Mouse (Mus musculus) heart, postnatal 14 days (tissue): ENCODE results near the gene Snx18. TPM values are rescaled to one million over a fixed set of nuclear protein-coding genes. Genes with fewer than 3 reads are reported as not detected.
A peak's percentile ranks its signal among the peaks of the same experiment; 100 is the strongest.

ENCODE experiments used
- DNase-seq, 2 experiments: peaks; one replicate each; pipeline ENCODE4 v3.0.0; 2021 to 2022
- intact Hi-C: fragments of 180-260 bp; cut with DNase I; formaldehyde crosslinking; loops from one replicate; pipeline ENCODE4 v1.15.1; 2025
- total RNA-seq, 2 experiments: library from RNA; stranded (reverse); gene quantifications; 2 replicates each; pipeline ENCODE4 v1.2.3; 2021

The Snx18 gene
- total RNA-seq, 2 experiments from 2014 or later = 28.4 to 28.7 TPM

DNA sequence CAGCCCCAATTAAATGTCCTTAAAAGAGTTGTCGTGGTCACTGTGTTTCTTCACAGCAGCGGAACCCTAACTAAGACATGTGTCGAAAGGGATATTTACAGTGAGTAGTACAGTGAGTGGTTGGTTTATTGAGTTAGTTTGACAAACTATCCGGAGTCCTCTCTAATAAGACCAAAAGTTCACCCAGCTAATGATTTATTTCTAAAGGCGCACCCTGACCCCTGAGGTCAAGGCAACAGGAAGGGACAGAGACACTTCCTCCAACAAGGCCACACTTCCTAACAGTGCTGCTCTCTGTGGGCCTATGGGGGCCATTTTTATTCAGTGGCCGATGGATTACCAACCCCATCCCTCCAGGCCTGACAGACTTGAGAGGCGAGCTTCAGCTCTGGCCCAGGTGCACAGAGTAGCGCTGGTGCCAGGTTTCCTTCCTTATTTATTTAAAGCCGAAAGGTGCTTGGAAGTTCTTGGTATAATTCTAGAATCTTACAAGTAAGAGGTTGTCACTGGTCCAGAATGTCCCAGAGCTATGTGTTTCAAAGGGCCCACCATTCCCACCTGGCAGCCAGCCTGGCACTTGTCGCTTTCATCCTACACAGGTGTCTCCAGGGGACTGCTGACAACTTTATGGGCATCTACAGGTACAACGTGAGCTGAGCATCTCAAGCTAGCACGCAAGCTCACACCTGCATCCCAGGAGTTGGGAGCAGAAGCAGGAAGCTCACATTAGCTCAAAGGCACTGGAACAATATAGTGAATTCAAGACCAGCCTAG, 16.3 kb downstream of the Snx18 start:
- intact Hi-C loops = no loop called here
- no peak for DNase-seq

DNA sequence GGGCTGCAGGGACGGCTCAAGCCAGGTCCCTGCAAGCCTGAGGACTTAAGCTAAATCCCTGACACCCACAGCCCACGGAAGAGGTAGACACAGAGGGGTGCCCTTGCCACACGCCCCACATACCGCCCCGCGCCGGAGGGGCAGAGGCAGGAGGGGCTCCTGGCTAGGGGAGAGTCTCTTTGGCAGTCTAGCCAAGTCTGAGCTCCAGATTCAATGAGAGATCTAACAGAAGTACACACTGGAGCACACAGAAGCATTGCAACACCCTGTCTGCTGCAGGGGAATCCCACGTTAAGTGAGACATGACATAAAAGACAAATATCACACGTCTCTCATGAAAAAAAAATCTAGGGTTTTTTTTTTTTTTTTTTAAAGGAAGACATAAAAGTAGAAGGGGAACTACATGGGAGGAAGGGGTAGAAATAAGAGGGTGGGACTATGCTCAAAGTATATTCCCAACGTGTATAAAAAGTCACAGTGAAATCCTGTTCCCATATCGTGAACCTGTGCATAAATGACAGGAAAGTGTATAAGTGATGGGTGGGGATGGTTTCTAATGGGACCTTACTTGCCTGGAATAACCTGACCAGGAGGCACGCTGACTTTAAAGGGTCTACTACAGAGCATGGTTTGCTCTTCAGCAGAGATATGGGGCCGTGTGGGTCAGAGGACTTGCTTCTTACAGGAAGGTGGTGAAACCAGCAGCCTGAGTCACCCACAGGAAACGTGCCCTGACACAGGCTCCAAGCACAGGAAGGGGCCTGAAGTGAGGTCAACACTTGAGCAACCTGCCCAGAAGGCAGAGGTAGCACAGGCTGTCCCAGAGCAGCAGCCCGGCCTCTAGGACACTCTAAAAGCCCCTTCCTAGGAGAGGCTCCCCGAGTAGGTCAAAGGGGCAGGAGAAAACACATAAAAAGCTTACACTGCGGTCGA, 17.6 kb downstream of the Snx18 start:
- peak in 1 of 2 experiments; percentile 7 for DNase-seq
- intact Hi-C loops = no loop called here

GRCm38 (mm10) chr13:113599701-113600530, 18.4 kb downstream of the Snx18 start:
- no peak for DNase-seq
- intact Hi-C loops = no loop called here

DNA sequence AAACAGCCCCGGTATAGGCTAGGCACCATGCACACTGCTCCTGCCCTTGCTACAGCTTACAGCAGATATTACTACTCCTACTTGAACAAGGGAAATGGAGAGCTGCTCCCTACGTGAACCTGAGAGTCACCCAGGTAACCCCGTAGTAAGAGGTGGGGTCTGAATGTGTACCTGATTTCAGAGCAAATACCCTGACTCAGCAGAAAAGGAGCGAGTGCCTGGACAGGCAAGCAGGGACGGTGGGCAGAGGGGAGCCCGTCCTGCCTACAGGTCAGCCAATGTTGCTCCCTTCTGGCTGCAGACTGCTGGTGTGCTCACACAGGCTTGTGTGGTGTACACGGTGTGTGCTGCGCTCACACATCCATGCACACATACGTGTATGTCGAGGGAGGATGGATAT, 20.7 kb downstream of the Snx18 start:
- DNase-seq = no peak
- intact Hi-C loops = no loop called here

DNA sequence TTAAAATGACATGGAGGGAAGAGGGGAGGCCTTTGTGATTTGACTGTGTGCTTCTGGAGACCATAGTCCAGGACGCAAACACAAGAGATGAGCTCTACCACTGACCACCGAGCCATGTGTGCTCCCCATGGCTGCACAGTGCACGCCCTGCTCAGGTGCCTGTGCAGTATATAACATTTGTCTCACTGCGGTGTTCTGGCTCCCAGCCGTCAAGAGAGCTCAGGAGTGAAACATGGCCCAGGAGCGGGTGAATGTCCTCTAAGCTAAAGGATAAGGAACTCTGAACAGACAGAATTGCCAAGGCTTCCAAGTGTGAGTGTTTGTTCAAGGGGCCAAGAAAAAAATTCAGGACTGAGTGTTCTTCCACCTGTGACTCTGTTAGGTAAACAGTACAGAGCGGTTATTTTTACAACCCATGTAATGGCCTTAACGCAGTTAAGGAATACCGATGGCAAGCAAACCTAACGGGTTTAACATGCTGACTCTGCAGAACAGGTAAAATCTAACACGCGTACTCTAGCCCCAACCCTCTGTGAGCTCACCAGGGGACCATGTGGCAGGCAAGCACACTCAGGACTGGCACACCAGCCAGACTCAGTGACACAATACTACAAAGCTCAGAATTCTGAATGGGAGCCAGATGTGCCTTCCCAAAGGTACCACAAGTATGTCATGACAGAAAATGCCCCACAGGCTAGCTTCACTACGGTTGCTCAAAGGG, 21.4 kb downstream of the Snx18 start:
- no peak for DNase-seq
- intact Hi-C loops = no loop called here

GRCm38 (mm10) chr13:113595987-113596386, 22.4 kb downstream of the Snx18 start:
- intact Hi-C loops = no loop called here
- no peak for DNase-seq

DNA sequence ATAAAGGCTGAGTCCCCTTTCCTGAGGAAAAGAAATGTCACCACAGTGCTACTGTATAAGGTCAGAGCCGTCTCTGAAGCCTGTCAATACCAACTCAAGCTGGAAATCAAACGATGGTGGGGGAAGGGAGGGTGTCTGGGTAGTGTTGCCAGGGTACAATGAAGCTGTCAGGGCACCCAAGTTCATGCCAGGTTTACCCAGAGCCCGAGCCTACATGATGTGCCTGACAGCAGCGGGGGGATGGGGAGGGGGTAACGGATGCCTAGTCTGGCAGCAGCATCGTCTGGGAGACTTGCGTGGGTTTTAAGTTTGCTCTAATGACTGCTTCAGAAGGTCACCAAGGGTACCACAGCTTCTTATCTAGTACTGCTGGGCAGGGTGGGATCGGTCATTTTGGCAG, 23.1 kb downstream of the Snx18 start:
- intact Hi-C loops = no loop called here
- DNase-seq = no peak

DNA sequence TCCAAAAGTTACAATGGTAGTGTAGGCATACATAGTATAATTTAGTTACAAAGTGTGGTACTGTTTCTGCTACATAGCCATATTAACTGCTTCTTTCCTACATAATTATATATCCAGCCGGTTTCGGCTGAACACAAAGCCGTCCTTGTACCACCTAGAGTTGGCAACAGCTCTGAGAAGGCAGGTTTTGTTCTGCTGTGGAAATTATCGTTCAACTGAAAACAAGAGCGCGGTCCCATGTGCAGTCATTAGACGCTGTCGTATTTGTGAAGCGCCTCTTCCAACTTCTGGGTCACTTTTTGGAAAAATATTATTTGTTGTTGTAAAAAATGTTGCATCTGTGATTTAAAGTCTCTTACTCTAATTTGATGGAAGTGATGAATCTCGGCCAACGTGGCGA, 24.0 kb downstream of the Snx18 start:
- intact Hi-C loops = no loop called here
- DNase-seq = no peak

DNA sequence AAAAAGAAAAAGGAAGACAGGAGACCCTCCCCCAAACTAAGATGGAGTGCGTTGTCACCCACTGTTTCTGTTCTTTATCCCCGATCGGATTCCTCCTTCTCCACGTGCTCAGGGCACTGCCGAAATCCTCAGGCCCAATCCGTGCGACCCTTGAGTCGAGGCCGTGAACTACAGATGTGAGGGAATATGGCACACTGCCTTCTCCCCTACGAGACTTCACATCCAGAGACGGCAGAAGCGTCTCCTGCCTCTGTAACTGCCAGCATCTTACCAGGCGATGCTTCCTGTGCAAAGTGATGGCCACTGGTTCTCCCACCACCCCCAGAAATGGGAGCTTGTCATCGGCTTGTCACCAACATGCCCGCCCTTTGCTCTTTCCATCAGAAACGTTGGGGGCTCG, 24.7 kb downstream of the Snx18 start:
- intact Hi-C loops = no loop called here

GRCm38 (mm10) chr13:113592703-113593200, 25.6 kb downstream of the Snx18 start:
- peak in 1 of 2 experiments; percentile 28 for DNase-seq
- intact Hi-C loops = no loop called here

More for the DNA sequence above, 24.7 kb downstream of the Snx18 start:
- no peak for DNase-seq

GRCm38 (mm10) chr13:113591336-113591735, 27.0 kb downstream of the Snx18 start:
- intact Hi-C loops = no loop called here
- no peak for DNase-seq

DNA sequence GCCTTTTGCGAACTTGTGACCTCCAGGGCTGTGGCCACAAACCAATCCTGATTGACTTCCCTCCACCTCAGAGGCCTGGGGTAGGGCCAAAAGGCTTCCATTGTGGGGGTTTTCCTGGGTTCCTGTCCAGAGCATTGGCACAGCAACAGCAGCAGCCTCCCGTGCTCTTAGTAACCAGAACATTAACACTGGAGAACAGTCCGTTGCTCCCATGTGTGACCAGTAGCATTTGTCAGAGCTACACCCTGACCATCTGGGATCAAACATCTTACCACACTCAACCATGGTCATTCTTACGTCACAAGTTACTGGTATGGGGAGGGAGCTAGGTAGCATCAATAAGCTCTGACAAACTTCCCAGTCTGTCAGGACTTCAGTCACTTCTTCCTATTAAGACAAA, 28.1 kb downstream of the Snx18 start:
- intact Hi-C loops = no loop called here
- no peak for DNase-seq

DNA sequence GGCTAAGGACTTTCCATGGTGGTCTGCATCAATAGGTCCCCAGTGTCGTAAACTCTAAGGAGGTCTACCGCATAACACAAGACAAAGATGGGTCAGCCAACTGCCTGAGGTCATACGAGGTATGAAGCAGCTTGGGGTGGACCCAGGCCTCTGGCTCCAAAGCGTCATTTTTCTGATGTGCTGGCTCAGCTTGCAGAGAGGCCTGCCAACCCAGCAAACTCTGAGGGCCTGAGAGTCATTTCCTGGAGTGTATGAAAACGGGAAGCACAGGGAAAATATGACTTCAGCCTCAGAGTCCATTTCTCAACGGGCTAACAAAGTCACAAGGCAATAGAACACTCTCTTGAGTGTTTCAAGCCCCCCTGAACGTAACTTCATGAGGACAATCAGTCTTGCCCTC, 28.9 kb downstream of the Snx18 start:
- DNase-seq = peak; percentile 62 to 76
- intact Hi-C loops = no loop called here

- intact Hi-C loops = no loop called here
- DNase-seq = no peak
Measured at GRCm38 (mm10) chr13:113587200-113587936, 31.0 kb downstream of the Snx18 start.

GRCm38 (mm10) chr13:113585606-113586005, 32.8 kb downstream of the Snx18 start:
- intact Hi-C loops = no loop called here
- no peak for DNase-seq

DNA sequence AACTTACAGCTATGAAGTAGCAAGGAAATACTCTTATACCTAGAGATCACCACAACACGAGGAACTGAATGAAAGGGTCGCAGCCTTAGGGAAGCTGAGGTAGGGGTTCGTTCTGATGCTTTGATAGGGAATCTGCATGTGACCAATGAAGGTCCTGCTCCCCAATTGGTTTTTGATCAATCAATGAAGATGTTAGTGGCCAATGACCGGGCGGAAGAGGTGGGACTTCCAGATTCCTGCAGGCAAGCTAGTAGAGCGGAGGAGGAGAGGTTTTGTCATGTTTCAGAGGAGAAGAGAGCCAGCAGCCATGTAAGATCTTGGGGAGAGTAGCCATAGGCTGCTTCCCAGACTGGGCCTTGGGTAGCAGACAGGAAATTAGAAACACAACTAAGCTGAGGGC, 33.9 kb downstream of the Snx18 start:
- no peak for DNase-seq
- intact Hi-C loops = loop anchor here (5.0 kb wide), 1 partner anchor 33 kb away; the partner anchor contains the start of gene Snx18

DNA sequence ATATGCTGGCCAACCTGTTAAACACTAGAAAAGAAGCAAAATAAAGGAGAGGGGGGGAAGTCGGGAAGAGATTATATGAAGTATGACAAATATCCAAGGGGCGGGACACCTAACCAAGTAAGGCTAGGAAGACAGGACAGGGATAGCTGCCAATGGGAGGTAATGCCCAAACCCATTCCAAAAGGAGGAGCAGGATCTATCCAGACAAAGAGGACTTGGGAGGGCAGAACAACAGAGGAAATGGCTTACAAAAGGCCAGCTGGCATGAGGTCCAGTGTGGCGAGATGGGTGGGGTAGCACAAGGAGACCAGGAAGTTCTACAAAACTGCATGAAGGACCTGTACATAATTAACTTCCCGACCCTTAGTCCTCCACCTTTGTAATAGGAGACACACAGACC, 34.8 kb downstream of the Snx18 start:
- no peak for DNase-seq
- intact Hi-C loops = loop anchor here (5.0 kb wide), 1 partner anchor 34 kb away; the partner anchor contains the start of gene Snx18

DNA sequence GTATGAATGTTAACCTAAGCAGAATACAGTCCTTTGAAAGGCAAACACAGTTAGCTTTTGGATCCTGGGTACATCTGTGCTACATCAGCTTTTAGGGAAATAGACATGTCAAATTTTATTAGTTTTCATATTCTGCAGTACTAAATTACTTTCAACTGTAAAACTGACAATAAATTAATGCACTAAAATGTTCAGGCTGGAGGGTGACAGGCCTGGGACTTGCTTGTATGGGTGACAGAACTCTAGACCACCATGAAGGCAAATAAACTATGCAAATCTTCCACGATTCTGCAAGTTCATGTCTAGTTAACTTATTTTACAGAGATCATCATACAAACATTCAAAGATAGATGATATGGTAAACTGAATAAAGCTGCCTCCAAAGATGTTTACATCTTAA, 36.3 kb downstream of the Snx18 start:
- intact Hi-C loops = loop anchor here (5.0 kb wide), 1 partner anchor 35 kb away; the partner anchor contains the start of gene Snx18
- no peak for DNase-seq

DNA sequence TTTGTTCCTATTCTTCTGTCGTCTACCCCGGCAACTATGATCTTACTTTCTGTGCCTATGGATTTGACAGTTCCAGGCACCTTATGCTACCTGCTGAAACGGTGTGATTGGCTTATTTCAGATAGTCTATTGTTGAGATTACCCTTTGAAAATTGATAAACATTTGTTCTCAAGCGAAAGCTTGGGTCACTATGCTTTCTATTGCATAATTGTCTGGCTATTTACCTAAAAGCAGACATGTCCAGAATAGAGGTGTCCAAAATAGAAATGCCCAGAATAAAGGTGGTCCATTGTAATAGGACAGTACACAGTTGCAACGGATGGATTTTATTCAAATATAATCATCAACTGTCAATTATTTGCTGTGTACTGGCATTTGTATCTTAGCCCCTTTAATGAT, 36.9 kb downstream of the Snx18 start:
- DNase-seq = no peak
- intact Hi-C loops = loop anchor here (5.0 kb wide), 1 partner anchor 36 kb away; the partner anchor contains the start of gene Snx18
